In genomic region chr7:27163450-27163805, GRCm38 (mm10) we compare ENCODE assay signal across 10 mouse cellular contexts. TPM values are rescaled to one million over a fixed set of nuclear protein-coding genes. Genes with fewer than 3 reads are reported as not detected.
DNase-seq lines count a peak whose midpoint lies in the region; ATAC-seq and TF ChIP-seq lines count a peak whose summit lies in the region.
"Had no signal": no experiment of that assay in that cellular context is flagged by ENCODE, and none has a peak within 500 bp of the region (broad histone marks: within the 10 kb centered on the region; RNA-seq: fewer than 3 reads in every experiment).

No protein-coding gene starts in this region.

- TF ChIP-seq CTCF in midbrain, postnatal 0 days (IDR thresholded peaks at IDR 0.05), result no peak

- DNase-seq in kidney, postnatal 10 days, result no peak
- no peak for DNase-seq in midbrain, postnatal 0 days (ENCODE audit: low spot score)
- DNase-seq in right cerebral cortex, postnatal 36 days (ENCODE audit: low spot score in 2 of 2), result no peak
- DNase-seq in MN1 (ENCODE audit: low spot score), result no peak
- DNase-seq in left cerebral cortex, adult 9 months (ENCODE audit: low spot score in 2 of 2), result no peak

- 64% methylated on average over 5 of the region's 5 CpGs for WGBS in kidney, embryonic 14.5 days
- WGBS in embryonic facial prominence, embryonic 13.5 days, result 78% methylated on average over 5 of the region's 5 CpGs
- WGBS in hindbrain, embryonic 13.5 days, result 77% methylated on average over 5 of the region's 5 CpGs
- WGBS in midbrain, postnatal 0 days, result 84% methylated on average over 5 of the region's 5 CpGs

- H3K4me1 ChIP-seq in kidney, embryonic 14.5 days (ENCODE audit: control insufficient read depth, insufficient read depth, low read length), result peaks cover 38% of the 10 kb centered on the region
- peaks cover 64% of the 10 kb centered on the region for H3K4me1 ChIP-seq in embryonic facial prominence, embryonic 13.5 days
- H3K4me1 ChIP-seq in hindbrain, embryonic 13.5 days (replicated peaks), result peaks cover 74% of the 10 kb centered on the region
- H3K4me1 ChIP-seq in midbrain, postnatal 0 days (ENCODE audit: insufficient read depth, low read length), result peaks cover 29% of the 10 kb centered on the region

- peak overlapping the region; percentile 14; the same call in 1 of the 2 replicates for H3K4me3 ChIP-seq in kidney, embryonic 14.5 days (ENCODE audit: low read length)
- peak overlapping the region; percentile 74 for H3K4me3 ChIP-seq in embryonic facial prominence, embryonic 13.5 days
- peak overlapping the region; percentile 74 for H3K4me3 ChIP-seq in hindbrain, embryonic 13.5 days
- peak overlapping the region; percentile 12; the same call in 1 of the 2 replicates for H3K4me3 ChIP-seq in midbrain, postnatal 0 days (ENCODE audit: low read depth, low read length)

- peak overlapping the region; percentile 51; the same call in 1 of the 2 replicates for H3K4me2 ChIP-seq in kidney, embryonic 14.5 days (replicated peaks; ENCODE audit: low read depth, low read length)
- H3K4me2 ChIP-seq in embryonic facial prominence, embryonic 13.5 days, result peak overlapping the region; percentile 80
- peak overlapping the region; percentile 89 for H3K4me2 ChIP-seq in hindbrain, embryonic 13.5 days
- H3K4me2 ChIP-seq in midbrain, postnatal 0 days (ENCODE audit: low read depth, low read length, poor library complexity, severe bottlenecking), result peak overlapping the region; percentile 69

- peaks cover 49% of the 10 kb centered on the region for H3K36me3 ChIP-seq in kidney, embryonic 14.5 days (ENCODE audit: control insufficient read depth, insufficient read depth, low read length)
- peaks cover 58% of the 10 kb centered on the region for H3K36me3 ChIP-seq in embryonic facial prominence, embryonic 13.5 days
- peaks cover 56% of the 10 kb centered on the region for H3K36me3 ChIP-seq in hindbrain, embryonic 13.5 days
- H3K36me3 ChIP-seq in midbrain, postnatal 0 days (ENCODE audit: insufficient read depth, low read length), result peaks cover 14% of the 10 kb centered on the region

- H3K9me3 ChIP-seq in kidney, embryonic 14.5 days (ENCODE audit: control insufficient read depth, low read length), result no peaks in the 10 kb centered on the region
- no peaks in the 10 kb centered on the region for H3K9me3 ChIP-seq in embryonic facial prominence, embryonic 13.5 days
- no peaks in the 10 kb centered on the region for H3K9me3 ChIP-seq in hindbrain, embryonic 13.5 days
- no peaks in the 10 kb centered on the region for H3K9me3 ChIP-seq in midbrain, postnatal 0 days (ENCODE audit: low read length)

- H3K27ac ChIP-seq in kidney, embryonic 14.5 days (ENCODE audit: low read depth, low read length), result no peak overlapping the region
- H3K27ac ChIP-seq in embryonic facial prominence, embryonic 13.5 days, result no peak overlapping the region
- H3K27ac ChIP-seq in hindbrain, embryonic 13.5 days, result 0 out of 2 replicates have a peak overlapping the region, but pooled peaks have one; percentile 4
- no peak overlapping the region for H3K27ac ChIP-seq in midbrain, postnatal 0 days (ENCODE audit: low read depth, low read length)

- no peaks in the 10 kb centered on the region for H3K27me3 ChIP-seq in kidney, embryonic 14.5 days (ENCODE audit: control insufficient read depth, insufficient read depth, low read length)
- no peaks in the 10 kb centered on the region for H3K27me3 ChIP-seq in embryonic facial prominence, embryonic 13.5 days
- no peaks in the 10 kb centered on the region for H3K27me3 ChIP-seq in hindbrain, embryonic 13.5 days
- H3K27me3 ChIP-seq in midbrain, postnatal 0 days (ENCODE audit: insufficient read depth, low read length), result no peaks in the 10 kb centered on the region

- ATAC-seq in kidney, embryonic 14.5 days (ENCODE audit: low FRiP score, low TSS enrichment), result no peak
- no peak for ATAC-seq in embryonic facial prominence, embryonic 13.5 days (ENCODE audit: insufficient number of reproducible peaks, insufficient read depth, low FRiP score, low TSS enrichment, low read depth)
- ATAC-seq in hindbrain, embryonic 13.5 days (ENCODE audit: low FRiP score), result no peak
- ATAC-seq in midbrain, postnatal 0 days (ENCODE audit: low FRiP score), result no peak

- peak overlapping the region; percentile 44 for H3K9ac ChIP-seq in kidney, embryonic 14.5 days (ENCODE audit: low read depth, low read length)
- peak overlapping the region; percentile 87 for H3K9ac ChIP-seq in embryonic facial prominence, embryonic 13.5 days
- H3K9ac ChIP-seq in hindbrain, embryonic 13.5 days, result peak overlapping the region; percentile 90
- H3K9ac ChIP-seq in midbrain, postnatal 0 days (replicated peaks; ENCODE audit: low read length, poor library complexity, severe bottlenecking), result peak overlapping the region; percentile 29; the same call in 1 of the 2 replicates

RNA-seq across cellular contexts. Expression of gene Egln2, which starts 3.2 kb away (rescaled TPM):
- 33.1 and 37.8 TPM in 2 replicates for polyA plus RNA-seq in kidney, embryonic 14.5 days (2014; fragmentation: Nextera tagmentation; extraction: Ambion mirVana)
- 69.2 and 77.7 TPM in 2 replicates for polyA plus RNA-seq in embryonic facial prominence, embryonic 13.5 days (2015; fragmentation: Nextera tagmentation; extraction: Ambion mirVana)
- polyA plus RNA-seq in hindbrain, embryonic 13.5 days (2015; fragmentation: Nextera tagmentation; extraction: Ambion mirVana), result 89.9 and 92.1 TPM in 2 replicates
- 104 and 116 TPM in 2 replicates for total RNA-seq in midbrain, postnatal 0 days (2014; rRNA removed)
- 80.7 and 85.6 TPM in 2 replicates for polyA plus RNA-seq in midbrain, postnatal 0 days (2015; fragmentation: Nextera tagmentation; extraction: Ambion mirVana)

RNA-seq across cellular contexts. Expression of gene Cyp2t4, which starts 9.9 kb away (rescaled TPM):
- not detected in 2 replicates for polyA plus RNA-seq in kidney, embryonic 14.5 days (2014; fragmentation: Nextera tagmentation; extraction: Ambion mirVana)
- polyA plus RNA-seq in embryonic facial prominence, embryonic 13.5 days (2015; fragmentation: Nextera tagmentation; extraction: Ambion mirVana), result 0.25 and 0.32 TPM in 2 replicates
- polyA plus RNA-seq in hindbrain, embryonic 13.5 days (2015; fragmentation: Nextera tagmentation; extraction: Ambion mirVana), result 0.17 and 0.19 TPM in 2 replicates
- not detected in 2 replicates for total RNA-seq in midbrain, postnatal 0 days (2014; rRNA removed)
- polyA plus RNA-seq in midbrain, postnatal 0 days (2015; fragmentation: Nextera tagmentation; extraction: Ambion mirVana), result 0.29 and 0.30 TPM in 2 replicates
- polyA plus RNA-seq: liver, embryonic 16.5 days; testis, adult 2 months had no signal

RNA-seq across cellular contexts. Expression of gene Rab4b, which starts 15.3 kb away (rescaled TPM):
- 51.5 and 60.2 TPM in 2 replicates for polyA plus RNA-seq in kidney, embryonic 14.5 days (2014; fragmentation: Nextera tagmentation; extraction: Ambion mirVana)
- polyA plus RNA-seq in embryonic facial prominence, embryonic 13.5 days (2015; fragmentation: Nextera tagmentation; extraction: Ambion mirVana), result 72.2 and 74.2 TPM in 2 replicates
- polyA plus RNA-seq in hindbrain, embryonic 13.5 days (2015; fragmentation: Nextera tagmentation; extraction: Ambion mirVana), result 119 and 123 TPM in 2 replicates
- total RNA-seq in midbrain, postnatal 0 days (2014; rRNA removed), result 60.5 and 65.6 TPM in 2 replicates
- 138 and 142 TPM in 2 replicates for polyA plus RNA-seq in midbrain, postnatal 0 days (2015; fragmentation: Nextera tagmentation; extraction: Ambion mirVana)

RNA-seq across cellular contexts. Expression of gene Gm21983, which starts 17.5 kb away (rescaled TPM):
- not detected in 2 replicates for polyA plus RNA-seq in kidney, embryonic 14.5 days (2014; fragmentation: Nextera tagmentation; extraction: Ambion mirVana)
- 2.2 and 5.2 TPM in 2 replicates for polyA plus RNA-seq in embryonic facial prominence, embryonic 13.5 days (2015; fragmentation: Nextera tagmentation; extraction: Ambion mirVana)
- 1.2 TPM in 1 of 2 replicates, not detected in the other for polyA plus RNA-seq in hindbrain, embryonic 13.5 days (2015; fragmentation: Nextera tagmentation; extraction: Ambion mirVana)
- total RNA-seq in midbrain, postnatal 0 days (2014; rRNA removed), result 2.0 TPM in 1 of 2 replicates, not detected in the other
- polyA plus RNA-seq in midbrain, postnatal 0 days (2015; fragmentation: Nextera tagmentation; extraction: Ambion mirVana), result not detected in 2 replicates
- polyA plus RNA-seq: liver, embryonic 16.5 days; testis, adult 2 months had no signal

RNA-seq across cellular contexts. Expression of gene Mia, which starts 17.5 kb away (rescaled TPM):
- polyA plus RNA-seq in kidney, embryonic 14.5 days (2014; fragmentation: Nextera tagmentation; extraction: Ambion mirVana), result 24.5 and 30.8 TPM in 2 replicates
- polyA plus RNA-seq in embryonic facial prominence, embryonic 13.5 days (2015; fragmentation: Nextera tagmentation; extraction: Ambion mirVana), result 60.5 and 96.6 TPM in 2 replicates
- 10.8 and 11.3 TPM in 2 replicates for polyA plus RNA-seq in hindbrain, embryonic 13.5 days (2015; fragmentation: Nextera tagmentation; extraction: Ambion mirVana)
- total RNA-seq in midbrain, postnatal 0 days (2014; rRNA removed), result 4.3 and 20.6 TPM in 2 replicates
- polyA plus RNA-seq in midbrain, postnatal 0 days (2015; fragmentation: Nextera tagmentation; extraction: Ambion mirVana), result 17.6 and 20.4 TPM in 2 replicates

Comparison
In these comparisons a context has a peak if more than half of its experiments do, and no peak if none do; other contexts are left out.
1. H3K4me3 ChIP-seq: peak in every context shown above with its lines; median percentile 74 in embryonic facial prominence, embryonic 13.5 days; 74 in hindbrain, embryonic 13.5 days; 14 in kidney, embryonic 14.5 days; 12 in midbrain, postnatal 0 days.
2. H3K9ac ChIP-seq: peak in every context shown above with its lines; median percentile 90 in hindbrain, embryonic 13.5 days; 87 in embryonic facial prominence, embryonic 13.5 days; 44 in kidney, embryonic 14.5 days; 29 in midbrain, postnatal 0 days.